Mouse (Mus musculus): ENCODE measurements around the gene Whrn.

Whrn gene

GRCm38 (mm10) chr4:63405683-63406082 lies 90.1 kb downstream of the Whrn start:
- DNase-seq, result no peak

- no peak for DNase-seq
Measured at GRCm38 (mm10) chr4:63405051-63405450, 90.7 kb downstream of the Whrn start.

GRCm38 (mm10) chr4:63404205-63404604 lies 91.6 kb downstream of the Whrn start:
- DNase-seq, result no peak

GRCm38 (mm10) chr4:63403040-63403959 lies 92.5 kb downstream of the Whrn start, which contains the start of gene Akna:
Akna (minus strand) TSS chr4:63403354.
- DNase-seq, result peak; percentile 85

- DNase-seq, result peak; percentile 29
Measured at GRCm38 (mm10) chr4:63402558-63402957, 93.2 kb downstream of the Whrn start.

- DNase-seq, result no peak
Measured at GRCm38 (mm10) chr4:63402056-63402455, 93.7 kb downstream of the Whrn start.

- DNase-seq, result no peak
Measured at GRCm38 (mm10) chr4:63401620-63402019, 94.2 kb downstream of the Whrn start.

GRCm38 (mm10) chr4:63400541-63401306 lies 95.1 kb downstream of the Whrn start:
- DNase-seq, result no peak

- DNase-seq, result no peak
Measured at GRCm38 (mm10) chr4:63399691-63400270, 96.0 kb downstream of the Whrn start.

- DNase-seq, result no peak
Measured at GRCm38 (mm10) chr4:63398854-63399609, 96.8 kb downstream of the Whrn start.

- DNase-seq, result no peak
Measured at GRCm38 (mm10) chr4:63397981-63398537, 97.7 kb downstream of the Whrn start.

GRCm38 (mm10) chr4:63391322-63391721 lies 104.5 kb downstream of the Whrn start:
- no peak for DNase-seq

- DNase-seq, result no peak
Measured at GRCm38 (mm10) chr4:63389887-63390528, 105.8 kb downstream of the Whrn start.

- DNase-seq, result no peak
Measured at GRCm38 (mm10) chr4:63389121-63389886, 106.5 kb downstream of the Whrn start.

- no peak for DNase-seq
Measured at GRCm38 (mm10) chr4:63388029-63388428, 107.8 kb downstream of the Whrn start.

- no peak for DNase-seq
Measured at GRCm38 (mm10) chr4:63385784-63386183, 110.0 kb downstream of the Whrn start.

GRCm38 (mm10) chr4:63385253-63385652 lies 110.5 kb downstream of the Whrn start:
- DNase-seq, result no peak

- DNase-seq, result no peak
Measured at GRCm38 (mm10) chr4:63384262-63384661, 111.5 kb downstream of the Whrn start.

GRCm38 (mm10) chr4:63383474-63383873 lies 112.3 kb downstream of the Whrn start:
- no peak for DNase-seq

- DNase-seq, result no peak
Measured at GRCm38 (mm10) chr4:63382676-63383369, 113.0 kb downstream of the Whrn start.

All from kidney, adult 11 months (tissue).